Mouse (Mus musculus) kidney, adult 9 months (tissue): Measurements from ENCODE around the gene Bet1.
A peak's percentile ranks its signal among the peaks of the same experiment; 100 is the strongest.

Experiments used
- DNase-seq: peaks from one replicate; pipeline ENCODE4 v3.0.0; 2022

The Bet1 gene

GRCm38 (mm10) chr6:4086663-4087454 is at the start of gene Bet1:
Gene Bet1, minus strand, starts transcription at chr6:4086972.
- peak; percentile 96 for DNase-seq

- DNase-seq: no peak
Measured at GRCm38 (mm10) chr6:4132239-4132638, 45.5 kb upstream of the Bet1 start.

DNA sequence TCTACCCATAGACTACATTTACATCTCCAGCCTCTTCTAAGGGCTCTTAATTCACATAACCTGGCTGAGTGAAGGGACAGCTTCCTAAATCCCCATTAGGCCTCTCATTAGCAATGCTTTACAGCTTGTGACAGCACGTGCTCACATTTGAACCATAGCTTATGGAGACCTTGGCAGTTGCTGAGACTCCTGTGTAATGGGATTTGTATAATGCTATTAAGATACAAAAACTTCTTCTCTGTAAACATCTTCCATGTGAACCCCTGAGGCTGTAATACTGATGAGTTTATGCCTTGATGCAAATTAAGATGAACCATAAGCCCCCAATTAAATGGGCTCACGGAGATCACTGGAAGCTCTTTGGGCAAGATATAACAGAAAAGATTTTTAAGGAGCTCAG is 44.4 kb upstream of the Bet1 start:
- DNase-seq: no peak

- DNase-seq: no peak
Measured at GRCm38 (mm10) chr6:4118611-4119010, 31.8 kb upstream of the Bet1 start.

- DNase-seq: no peak
Measured at GRCm38 (mm10) chr6:4090423-4090822, 3.7 kb upstream of the Bet1 start.

DNA sequence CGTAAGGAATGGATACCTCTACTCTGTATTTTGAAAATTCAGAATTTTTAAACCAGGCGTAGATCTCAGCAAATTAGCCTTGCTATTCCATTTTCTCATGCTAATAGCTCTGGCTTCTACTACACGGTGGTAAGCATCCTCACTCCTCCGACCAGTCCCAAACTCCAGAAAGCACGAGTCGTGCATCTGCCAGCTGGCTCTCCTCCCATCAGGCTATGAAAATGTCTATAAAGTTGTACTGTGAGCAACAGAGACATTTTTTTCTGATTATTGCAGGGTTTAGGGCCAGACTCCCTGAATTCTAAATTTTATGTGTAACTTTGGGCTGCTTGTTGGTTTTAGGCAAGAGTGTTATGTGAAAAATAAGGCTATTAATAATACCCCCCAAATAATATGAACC is 14.5 kb downstream of the Bet1 start:
- DNase-seq: no peak

DNA sequence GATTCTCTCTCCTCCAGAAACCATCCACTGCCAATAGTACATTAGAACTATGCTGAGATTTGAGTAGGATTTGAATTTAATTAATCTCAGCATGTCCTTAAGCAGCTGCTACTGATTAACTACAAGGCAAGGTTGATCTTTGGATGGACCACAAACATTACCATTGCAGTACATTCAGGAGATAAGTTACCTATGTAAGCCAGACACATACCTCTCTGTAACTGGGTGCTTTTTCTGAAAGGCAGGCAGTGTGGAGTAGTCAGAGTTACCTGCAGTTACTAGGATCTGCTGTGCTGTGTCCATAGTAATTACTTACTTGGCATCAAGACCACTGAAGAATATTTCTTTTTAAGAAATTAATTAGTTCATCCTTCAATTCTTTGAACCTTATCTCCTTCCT is 17.1 kb downstream of the Bet1 start:
- DNase-seq: no peak

DNA sequence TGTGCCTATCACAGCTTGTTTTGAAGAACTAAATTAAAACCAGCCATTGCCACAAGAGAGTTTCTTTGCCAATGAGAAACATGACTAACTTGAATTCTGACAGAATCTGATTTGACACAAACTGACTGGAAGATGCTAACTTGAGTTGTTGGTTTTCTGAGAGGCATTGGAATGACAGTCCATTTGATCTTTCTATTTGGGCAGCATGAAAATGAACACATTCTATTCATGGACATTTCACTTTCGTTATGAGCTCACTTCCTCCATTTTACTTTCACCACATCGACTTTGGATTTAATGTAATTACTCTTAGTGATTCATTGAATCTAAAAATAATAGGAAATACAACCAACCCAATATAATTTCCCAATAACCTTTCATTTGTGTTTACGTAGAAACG is 32.4 kb downstream of the Bet1 start:
- no peak for DNase-seq

GRCm38 (mm10) chr6:4052843-4053242 is 33.9 kb downstream of the Bet1 start:
- DNase-seq: no peak

GRCm38 (mm10) chr6:4047200-4047599 is 39.6 kb downstream of the Bet1 start:
- no peak for DNase-seq

DNA sequence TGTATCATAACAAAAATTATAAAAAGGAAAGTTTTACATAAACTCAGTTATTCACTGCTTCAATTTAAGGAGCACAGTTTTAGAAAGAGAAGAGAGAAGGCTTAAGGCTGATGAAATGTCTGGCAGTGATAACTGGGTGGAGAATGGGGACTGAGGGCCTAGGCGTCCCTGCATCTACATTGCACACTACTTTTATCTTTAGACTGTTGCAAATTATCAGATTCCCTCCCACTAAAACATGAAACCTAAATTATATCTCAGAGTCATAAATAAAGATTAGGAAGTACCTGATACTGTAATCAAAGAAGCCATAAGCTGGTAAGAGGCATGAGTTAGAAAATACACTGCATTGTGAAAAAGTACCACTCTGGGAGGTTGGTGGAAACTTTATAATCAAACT is 45.0 kb downstream of the Bet1 start:
- no peak for DNase-seq

DNA sequence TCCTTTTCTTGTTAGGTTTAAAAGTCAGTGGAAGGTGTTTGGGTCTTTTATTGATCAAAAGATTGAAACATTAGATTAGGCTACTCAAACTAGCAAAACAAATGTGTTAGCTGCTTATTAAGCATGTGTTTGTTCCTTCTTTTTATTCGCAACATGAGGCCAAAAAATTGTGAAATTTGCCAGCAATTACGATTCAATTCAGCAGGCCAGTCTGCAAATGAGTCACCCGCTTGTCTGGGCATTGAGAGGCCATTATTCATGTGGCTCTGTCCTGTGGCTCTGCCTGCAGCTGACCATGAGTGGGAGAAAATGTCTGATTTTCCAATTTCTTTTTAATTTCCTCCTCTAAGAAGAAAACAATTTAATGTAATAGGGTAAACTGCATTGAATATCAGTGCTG is 55.8 kb downstream of the Bet1 start:
- DNase-seq: no peak
